Mouse (Mus musculus) adipocyte (in vitro differentiated cells): Measurements from ENCODE around the gene Lrcol1.
A peak's percentile ranks its signal among the peaks of the same experiment; 100 is the strongest.

Experiments
- DNase-seq: peaks from one replicate; pipeline ENCODE4 v3.0.0-alpha.2; 2016; ENCODE audit warnings: low spot score

The Lrcol1 gene

DNA sequence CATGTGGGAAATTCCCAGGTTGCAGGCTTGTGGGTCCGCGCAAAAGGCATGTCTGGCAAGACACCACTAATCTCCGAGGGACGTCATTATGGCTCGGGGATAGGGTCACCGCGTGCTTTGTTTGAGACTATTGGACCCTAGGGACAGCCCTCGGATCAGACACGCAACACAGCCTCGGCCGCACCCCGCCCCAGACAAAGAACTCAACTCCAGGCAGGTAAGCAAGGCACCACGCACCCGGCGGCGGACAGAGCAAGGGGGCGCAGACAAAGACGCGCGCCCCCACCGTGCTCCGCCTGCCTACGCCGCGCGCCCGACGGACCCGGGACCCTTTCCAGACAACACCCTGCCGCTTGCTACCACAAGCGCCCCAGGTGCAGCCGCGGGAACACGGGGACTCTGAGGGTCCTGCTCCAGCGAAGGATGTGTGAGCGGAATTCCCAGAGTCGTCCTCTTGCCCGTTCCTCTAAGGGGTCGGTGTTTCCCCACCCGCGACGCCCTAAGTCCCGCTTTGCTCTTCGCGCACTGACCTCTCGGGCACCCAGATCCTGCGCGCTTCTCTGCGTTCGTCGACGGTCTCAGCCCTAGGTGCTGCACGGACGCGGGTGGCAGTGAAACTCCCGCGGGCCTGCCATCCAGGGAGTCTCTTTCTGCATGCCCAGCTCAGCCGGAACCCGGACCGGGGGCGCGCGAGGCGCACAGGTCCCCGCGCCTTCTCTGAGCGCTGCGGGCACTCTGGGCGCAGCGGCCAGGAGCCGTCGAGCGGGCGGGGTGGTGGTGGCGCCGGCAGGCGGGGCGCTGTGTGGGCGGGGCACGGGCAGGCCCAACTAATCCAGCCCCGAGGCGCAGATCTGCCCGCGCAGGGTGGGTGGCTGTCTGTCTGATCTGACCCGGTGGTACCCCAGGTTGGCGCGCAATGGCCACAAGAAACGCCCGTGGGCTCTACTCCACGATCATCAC, 42.1 kb downstream of the Lrcol1 start:
- DNase-seq: no peak

DNA sequence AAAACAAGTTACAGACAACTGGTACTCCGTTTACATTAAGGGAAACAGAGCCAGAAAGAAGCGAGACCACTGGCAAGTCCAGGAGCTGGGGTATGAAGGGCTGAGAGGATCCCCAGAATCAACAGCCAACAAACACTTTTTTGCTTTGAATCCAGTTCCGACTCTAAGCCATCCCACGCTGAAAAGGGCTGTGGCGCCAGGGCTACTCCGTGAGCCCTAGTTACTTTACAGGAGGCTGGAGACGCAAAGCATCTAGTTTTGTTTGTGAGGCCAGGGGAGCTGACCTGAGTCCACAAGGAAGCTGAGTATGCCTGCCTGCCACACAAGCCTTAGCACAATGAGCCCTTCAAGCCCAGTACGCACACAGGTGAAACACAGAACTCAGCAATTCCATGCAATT, 42.8 kb downstream of the Lrcol1 start:
- DNase-seq: no peak

DNA sequence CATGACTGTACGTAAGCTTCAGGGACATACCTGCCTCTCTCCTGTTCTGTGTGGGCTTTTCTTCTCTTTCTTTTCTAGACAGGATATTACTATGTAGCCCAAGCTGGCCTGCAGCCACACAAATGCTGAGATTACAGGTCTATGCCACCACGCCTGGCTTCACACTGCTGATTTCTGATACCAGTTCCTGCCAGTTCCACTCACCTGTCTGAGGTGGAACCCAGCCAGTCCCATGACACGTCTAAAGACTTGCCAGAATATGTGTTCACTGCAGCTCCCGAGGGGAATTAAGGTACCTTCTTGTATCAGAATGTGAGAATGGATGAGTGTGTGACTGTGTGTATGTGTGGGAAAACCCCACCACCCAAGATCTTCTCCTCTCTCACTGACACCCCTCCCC, 46.1 kb downstream of the Lrcol1 start:
- DNase-seq: no peak

DNA sequence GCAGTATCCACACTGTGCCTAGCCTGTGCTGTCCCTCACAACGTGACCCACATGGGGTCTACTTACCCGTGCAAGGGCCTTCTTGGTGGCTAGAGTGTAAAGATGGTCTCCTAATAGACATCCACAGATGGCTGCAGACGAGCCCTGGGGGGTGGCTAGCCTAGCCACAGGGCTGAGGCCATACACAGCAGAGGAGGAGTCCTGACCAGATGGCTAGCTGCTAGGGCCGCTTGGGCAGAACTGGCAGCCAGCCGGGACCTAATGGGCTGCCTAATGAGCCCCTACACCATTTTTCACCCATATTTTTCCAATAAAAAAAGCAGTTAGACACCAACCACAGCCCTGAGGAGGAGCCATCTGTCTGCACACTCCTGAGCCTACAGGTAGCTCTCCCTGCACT, 48.2 kb downstream of the Lrcol1 start:
- no peak for DNase-seq

DNA sequence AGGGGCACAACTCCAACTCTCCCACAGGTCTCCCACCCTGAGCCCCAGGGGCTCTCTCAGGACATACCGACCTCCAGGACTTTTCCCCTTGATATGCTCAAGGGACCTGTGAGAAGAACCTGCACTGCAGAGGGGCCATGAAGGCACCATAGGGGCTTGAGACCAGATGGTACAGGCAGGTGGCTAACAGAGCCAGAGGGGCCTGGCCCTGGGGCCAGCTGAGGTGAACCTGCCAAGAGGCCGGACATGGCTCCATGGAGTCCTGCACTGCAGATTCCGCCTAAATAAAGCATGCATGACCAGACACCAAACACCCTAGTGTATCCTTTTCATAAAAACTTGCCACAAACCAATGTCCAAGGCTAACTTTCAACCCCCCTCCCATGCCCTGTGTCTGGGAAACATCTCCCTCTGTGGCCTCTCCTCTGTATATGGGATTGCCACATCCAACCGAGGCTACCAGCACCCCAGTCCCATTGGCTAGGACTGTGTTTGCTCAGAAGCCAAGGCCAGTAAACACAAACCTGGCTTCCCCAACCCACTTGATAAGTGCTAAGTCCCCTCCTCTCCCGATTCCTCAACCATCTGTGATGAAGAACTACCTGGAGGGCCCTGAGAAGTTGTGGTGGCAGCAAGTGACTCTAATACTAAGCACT, 50.6 kb downstream of the Lrcol1 start:
- DNase-seq: peak; percentile 35

DNA sequence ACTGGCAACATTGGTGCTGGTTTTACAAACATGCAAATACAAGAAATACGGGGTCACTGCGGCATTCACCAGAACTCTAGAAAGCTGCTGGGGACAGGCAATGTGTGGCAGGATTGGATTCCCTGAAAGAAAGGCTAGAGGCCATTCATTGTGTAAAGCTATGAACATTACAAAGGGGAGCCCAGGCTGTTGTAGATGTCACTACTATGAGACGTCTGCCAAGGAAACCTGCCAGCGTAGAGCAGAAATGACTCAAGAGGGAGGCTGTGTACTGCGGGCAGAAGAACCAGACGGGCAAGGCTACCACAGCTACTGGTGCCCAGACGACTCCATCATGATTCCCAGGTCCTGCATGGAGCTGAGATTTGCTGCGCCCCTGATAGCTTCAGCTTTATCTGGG, 56.6 kb downstream of the Lrcol1 start:
- DNase-seq: peak; percentile 19

DNA sequence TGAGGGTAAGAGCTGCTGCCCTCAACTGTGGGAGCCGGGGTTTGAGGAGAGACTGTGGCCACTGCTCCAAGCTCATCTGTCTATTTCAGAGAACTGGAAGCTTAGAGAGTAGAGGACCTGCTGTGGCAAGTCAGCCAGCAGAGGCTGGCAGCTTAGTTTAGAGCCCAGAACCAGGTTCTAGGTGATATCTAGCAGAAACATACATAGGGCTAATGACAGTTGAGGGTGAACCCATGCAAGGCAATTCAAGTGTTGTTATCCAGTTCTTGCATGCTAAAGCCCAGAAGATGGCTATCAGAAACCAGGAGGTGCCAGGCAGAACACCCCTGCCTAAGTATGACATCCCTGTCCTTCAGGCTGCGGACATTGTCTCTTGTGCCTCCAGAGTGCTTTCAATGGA, 58.0 kb downstream of the Lrcol1 start:
- no peak for DNase-seq

DNA sequence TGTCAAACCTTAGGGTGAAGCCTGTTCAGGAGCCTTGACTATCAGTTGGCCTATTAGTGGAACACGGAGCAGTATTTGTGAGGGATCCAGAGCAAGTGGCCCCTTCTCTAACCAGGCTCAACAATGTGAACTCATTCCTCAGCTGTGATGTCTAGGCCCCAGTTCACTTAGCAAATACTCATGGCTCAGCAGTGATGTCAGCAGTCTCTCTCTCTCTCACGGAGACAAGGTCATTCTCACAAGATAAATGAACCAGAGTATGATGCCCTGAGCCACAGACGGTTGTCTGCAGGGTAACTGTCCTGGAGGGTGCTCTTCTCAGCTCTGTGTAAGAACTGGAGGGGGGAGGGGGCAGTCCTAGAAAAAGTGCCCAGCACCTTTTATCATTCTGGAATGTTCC, 59.4 kb downstream of the Lrcol1 start:
- no peak for DNase-seq
